Mouse (Mus musculus) myocyte (in vitro differentiated cells): Measurements from ENCODE around the gene Spdl1.

Source experiments
- CEBPB ChIP-seq: IDR thresholded peaks from 2 replicates; pipeline ENCODE4 v1.6.1; 2011; ENCODE audit warnings: mild to moderate bottlenecking, moderate library complexity; ENCODE audit not compliant: poor library complexity, insufficient read depth, severe bottlenecking
- E2F4 ChIP-seq: IDR thresholded peaks from one replicate; pipeline ENCODE4 v1.6.1; 2011; ENCODE audit warnings: mild to moderate bottlenecking, control low read depth, moderate library complexity; ENCODE audit not compliant: insufficient read depth
- MAX ChIP-seq: IDR thresholded peaks from one replicate; pipeline ENCODE4 v1.6.1; 2011; ENCODE audit warnings: low read depth, mild to moderate bottlenecking, control low read depth
- MYOD1 ChIP-seq, 3 experiments: IDR thresholded peaks; one replicate each; pipeline ENCODE4 v1.6.1; 2011; ENCODE audit warnings: control low read depth in 2 of 3, low read depth in 2 of 3, mild to moderate bottlenecking in 2 of 3, moderate library complexity in 1 of 3; ENCODE audit not compliant: insufficient read length in 2 of 3, control insufficient read depth in 1 of 3
- MYOG ChIP-seq, 3 experiments: IDR thresholded peaks; one replicate each; pipeline ENCODE4 v1.6.1; 2011; ENCODE audit warnings: control low read depth in 2 of 3, low read depth in 2 of 3, mild to moderate bottlenecking in 2 of 3; ENCODE audit not compliant: insufficient read length in 2 of 3, control insufficient read depth in 1 of 3, insufficient read depth in 1 of 3
- POLR2A ChIP-seq: IDR thresholded peaks from one replicate; pipeline ENCODE4 v1.6.1; 2011; ENCODE audit warnings: low read depth, mild to moderate bottlenecking, control low read depth, moderate library complexity; ENCODE audit not compliant: insufficient read length
- POLR2AphosphoS2 ChIP-seq: IDR thresholded peaks from one replicate; pipeline ENCODE4 v1.6.1; 2011; ENCODE audit warnings: low read depth, control low read depth; ENCODE audit not compliant: insufficient read length
- REST ChIP-seq: IDR thresholded peaks from one replicate; pipeline ENCODE4 v1.6.1; 2011; ENCODE audit warnings: mild to moderate bottlenecking, control low read depth, moderate library complexity; ENCODE audit not compliant: insufficient read depth, insufficient read length
- SRF ChIP-seq: IDR thresholded peaks from one replicate; pipeline ENCODE4 v1.6.1; 2011; ENCODE audit warnings: low read depth; ENCODE audit not compliant: control insufficient read depth, insufficient read length
- TCF12 ChIP-seq: IDR thresholded peaks from one replicate; pipeline ENCODE4 v1.6.1; 2011; ENCODE audit warnings: mild to moderate bottlenecking, control low read depth; ENCODE audit not compliant: poor library complexity, insufficient read depth, severe bottlenecking
- TCF3 ChIP-seq: IDR thresholded peaks from one replicate; pipeline ENCODE4 v1.6.1; 2011; ENCODE audit warnings: low read depth, control low read depth; ENCODE audit not compliant: insufficient read length
- USF1 ChIP-seq: IDR thresholded peaks from one replicate; pipeline ENCODE4 v1.6.1; 2011; ENCODE audit warnings: low read depth, mild to moderate bottlenecking, control low read depth, moderate library complexity

DNA sequence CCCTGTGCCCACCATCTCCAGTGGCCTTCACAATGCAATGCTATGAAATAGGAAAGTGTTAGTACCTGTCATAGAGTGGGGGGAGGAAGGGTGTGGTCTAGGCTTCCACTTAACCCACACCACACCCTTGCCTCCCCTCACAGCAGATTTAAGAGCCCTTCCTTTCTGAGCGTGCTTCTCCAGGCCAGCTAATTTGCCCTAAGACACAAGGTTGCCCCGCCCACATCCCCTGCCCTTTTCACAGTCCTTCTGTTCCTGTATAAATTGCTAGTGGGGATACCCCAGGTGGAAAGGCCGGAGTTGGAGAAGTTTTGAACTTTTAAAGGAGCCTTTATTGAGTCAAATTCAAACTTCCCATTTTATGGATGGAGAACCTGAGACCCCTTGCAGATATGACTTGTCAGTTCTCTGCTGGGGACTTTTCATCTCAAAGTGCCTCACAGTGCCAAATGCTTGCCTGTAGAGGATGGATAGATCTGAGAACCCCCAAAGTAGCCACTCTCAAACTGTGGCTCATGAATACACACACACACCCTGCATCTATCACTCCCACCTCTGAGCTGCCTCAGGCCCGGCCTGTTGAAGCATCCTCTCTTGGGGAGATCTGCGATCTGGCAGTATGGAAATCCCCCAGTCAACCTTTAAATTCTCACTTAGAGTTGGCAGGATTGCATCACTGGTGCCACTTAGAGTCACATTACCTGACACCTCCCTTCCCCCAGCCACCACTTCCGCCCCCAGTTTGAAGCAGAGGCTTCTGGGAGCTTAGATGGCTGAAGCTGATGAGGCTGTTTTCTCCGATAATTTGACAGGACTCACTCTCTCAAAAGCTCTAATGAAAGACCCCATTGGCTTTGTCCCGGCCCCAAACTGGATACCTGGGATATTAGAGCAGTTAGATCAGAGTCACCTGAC is 50.7 kb downstream of the Spdl1 start:
- TF ChIP-seq CEBPB, result no peak
- no peak for TF ChIP-seq POLR2A
- TF ChIP-seq MYOD1 (IDR thresholded peaks at IDR 0.05; ENCODE audit: control insufficient read depth in 1 of 3, insufficient read length in 2 of 3, low read depth in 2 of 3), result no peak
- TF ChIP-seq USF1, result no peak
- no peak for TF ChIP-seq E2F4
- TF ChIP-seq MAX, result no peak
- no peak for TF ChIP-seq TCF12
- TF ChIP-seq POLR2AphosphoS2, result no peak
- no peak for TF ChIP-seq MYOG (IDR thresholded peaks at IDR 0.05; ENCODE audit: control insufficient read depth in 1 of 3, insufficient read depth in 1 of 3, insufficient read length in 2 of 3, low read depth in 2 of 3)
- TF ChIP-seq TCF3, result no peak
- no peak for TF ChIP-seq SRF
- no peak for TF ChIP-seq REST
